Mouse (Mus musculus) liver, embryonic 16.5 days (tissue): ENCODE results near the gene H2-Eb1. TPM values are rescaled to one million over a fixed set of nuclear protein-coding genes. Genes with fewer than 3 reads are reported as not detected.

Source experiments
- ATAC-seq: fragments of 200-750 bp; cut with Nextera tagmentation; 2 replicates; pipeline ENCODE4 v1.8.0; 2017; ENCODE audit warnings: low read depth, mild to moderate bottlenecking, moderate number of reproducible peaks, moderate library complexity
- H3K27ac ChIP-seq: fragments of 300-500 bp; sonication (generic); 2 replicates; pipeline ENCODE4 v1.5.1; 2014; ENCODE audit warnings: mild to moderate bottlenecking, low read length
- H3K27me3 ChIP-seq: fragments of 300-500 bp; sonication (generic); 2 replicates; pipeline ENCODE4 v1.6.1; 2014; ENCODE audit warnings: low read depth, low read length, mixed read lengths; ENCODE audit not compliant: control insufficient read depth, insufficient read depth
- H3K36me3 ChIP-seq: fragments of 300-500 bp; sonication (generic); 2 replicates; pipeline ENCODE4 v1.6.1; 2014; ENCODE audit warnings: mild to moderate bottlenecking; ENCODE audit not compliant: control insufficient read depth, insufficient read depth
- H3K4me1 ChIP-seq: fragments of 300-500 bp; sonication (generic); 2 replicates; pipeline ENCODE4 v1.6.1; 2014; ENCODE audit warnings: low read depth, low read length, mixed read lengths; ENCODE audit not compliant: control insufficient read depth
- H3K4me2 ChIP-seq: fragments of 300-500 bp; sonication (generic); 2 replicates; pipeline ENCODE4 v1.6.1; 2014; ENCODE audit warnings: low read depth, low read length, mixed read lengths
- H3K4me3 ChIP-seq: fragments of 300-500 bp; sonication (generic); 2 replicates; pipeline ENCODE4 v1.5.1; 2014; ENCODE audit warnings: low read depth, mild to moderate bottlenecking, low read length
- H3K9ac ChIP-seq: fragments of 300-500 bp; sonication (generic); 2 replicates; pipeline ENCODE4 v1.6.1; 2014; ENCODE audit warnings: low read depth, low read length
- H3K9me3 ChIP-seq: fragments of 300-500 bp; sonication (generic); replicated peaks from 2 replicates; pipeline ENCODE4 v1.6.1; 2016; ENCODE audit warnings: low read length; ENCODE audit not compliant: control insufficient read depth
- WGBS: fragments of 180-500 bp; shearing (Covaris S2); extraction: QIAGEN DNeasy Blood & Tissue Kit; methylation state at CpG from one replicate; pipeline ENCODE4 v1.1.7; 2014; ENCODE audit not compliant: insufficient replicate concordance; 5-methylcytosine and 5-hydroxymethylcytosine counted together
- polyA plus RNA-seq: library from polyadenylated mRNA; unstranded; fragments of >200 nt; fragmentation: Nextera tagmentation; extraction: Ambion mirVana; gene quantifications from 2 replicates; pipeline ENCODE4 v1.2.1, GENCODE M21; 2015

The H2-Eb1 gene
- polyA plus RNA-seq, 1 experiment from 2014 or later = 3.2 TPM

GRCm38 (mm10) chr17:34345486-34345885 lies 39.8 kb downstream of the H2-Eb1 start:
- ATAC-seq = no peak
- 56% methylated on average over 7 of the region's 7 CpGs for WGBS

GRCm38 (mm10) chr17:34346041-34346440 lies 40.4 kb downstream of the H2-Eb1 start:
- ATAC-seq = no peak
- 27% methylated on average over 3 of the region's 3 CpGs for WGBS
- Histone ChIP-seq H3K27me3 (no peaks in the 10 kb centered on the region), H3K27ac (no peak overlapping the region), H3K4me3 (no peak overlapping the region), H3K9me3 (no peaks in the 10 kb centered on the region), H3K4me1 (no peaks in the 10 kb centered on the region), H3K4me2 (no peak overlapping the region), H3K9ac (no peak overlapping the region), H3K36me3 (no peaks in the 10 kb centered on the region)

More at GRCm38 (mm10) chr17:34345486-34345885, 39.8 kb downstream of the H2-Eb1 start:
- no peak overlapping the region for H3K9ac ChIP-seq
- H3K4me3 ChIP-seq = no peak overlapping the region
- H3K36me3 ChIP-seq = no peaks in the 10 kb centered on the region
- no peaks in the 10 kb centered on the region for H3K9me3 ChIP-seq
- no peaks in the 10 kb centered on the region for H3K4me1 ChIP-seq
- no peaks in the 10 kb centered on the region for H3K27me3 ChIP-seq
- H3K27ac ChIP-seq = no peak overlapping the region
- H3K4me2 ChIP-seq = no peak overlapping the region

GRCm38 (mm10) chr17:34347606-34348308 lies 42.1 kb downstream of the H2-Eb1 start:
- 33% methylated on average over 6 of the region's 6 CpGs for WGBS
- no peak overlapping the region for H3K27ac ChIP-seq
- no peaks in the 10 kb centered on the region for H3K4me1 ChIP-seq
- no peaks in the 10 kb centered on the region for H3K9me3 ChIP-seq
- H3K4me2 ChIP-seq = no peak overlapping the region
- ATAC-seq = no peak
- no peaks in the 10 kb centered on the region for H3K27me3 ChIP-seq
- H3K9ac ChIP-seq = no peak overlapping the region
- no peak overlapping the region for H3K4me3 ChIP-seq
- no peaks in the 10 kb centered on the region for H3K36me3 ChIP-seq

GRCm38 (mm10) chr17:34349429-34349828 lies 43.8 kb downstream of the H2-Eb1 start:
- Histone ChIP-seq H3K4me2 (no peak overlapping the region), H3K36me3 (no peaks in the 10 kb centered on the region), H3K4me3 (no peak overlapping the region), H3K9me3 (no peaks in the 10 kb centered on the region), H3K9ac (no peak overlapping the region), H3K27me3 (no peaks in the 10 kb centered on the region), H3K4me1 (no peaks in the 10 kb centered on the region), H3K27ac (no peak overlapping the region)
- ATAC-seq = no peak
- 6% methylated on average over 4 of the region's 4 CpGs for WGBS

- Histone ChIP-seq H3K9me3 (no peaks in the 10 kb centered on the region), H3K36me3 (no peaks in the 10 kb centered on the region), H3K27ac (no peak within 1 kb of the TSS), H3K4me2 (no peak within 1 kb of the TSS), H3K4me1 (no peaks in the 10 kb centered on the region), H3K4me3 (no peak within 1 kb of the TSS), H3K27me3 (no peaks in the 10 kb centered on the region), H3K9ac (no peak within 1 kb of the TSS)
- 69% methylated on average over 5 of the region's 5 CpGs for WGBS
- no peak for ATAC-seq
These were observed 48.9 kb downstream of the H2-Eb1 start, which contains the start of gene Btnl2 for GRCm38 (mm10) chr17:34354539-34354938. Gene Btnl2 (plus strand): TSS chr17:34354822.

GRCm38 (mm10) chr17:34354940-34355339 lies 49.3 kb downstream of the H2-Eb1 start:
- H3K36me3 ChIP-seq = no peaks in the 10 kb centered on the region
- H3K4me2 ChIP-seq = no peak overlapping the region
- H3K27ac ChIP-seq = no peak overlapping the region
- 18% methylated on average over 1 of the region's 1 CpGs for WGBS
- no peaks in the 10 kb centered on the region for H3K9me3 ChIP-seq
- no peaks in the 10 kb centered on the region for H3K4me1 ChIP-seq
- H3K9ac ChIP-seq = no peak overlapping the region
- ATAC-seq = no peak
- H3K4me3 ChIP-seq = no peak overlapping the region
- no peaks in the 10 kb centered on the region for H3K27me3 ChIP-seq

- no peaks in the 10 kb centered on the region for H3K4me1 ChIP-seq
- ATAC-seq = no peak
- no peaks in the 10 kb centered on the region for H3K27me3 ChIP-seq
- no peaks in the 10 kb centered on the region for H3K36me3 ChIP-seq
- H3K9ac ChIP-seq = no peak overlapping the region
- no peak overlapping the region for H3K4me2 ChIP-seq
- no peak overlapping the region for H3K4me3 ChIP-seq
- no peak overlapping the region for H3K27ac ChIP-seq
- 62% methylated on average over 15 of the region's 15 CpGs for WGBS
- H3K9me3 ChIP-seq = no peaks in the 10 kb centered on the region
These were observed 57.4 kb downstream of the H2-Eb1 start for GRCm38 (mm10) chr17:34362954-34363546.

- no peak overlapping the region for H3K27ac ChIP-seq
- H3K4me1 ChIP-seq = no peaks in the 10 kb centered on the region
- 47% methylated on average over 3 of the region's 3 CpGs for WGBS
- H3K9me3 ChIP-seq = no peaks in the 10 kb centered on the region
- no peaks in the 10 kb centered on the region for H3K36me3 ChIP-seq
- no peak overlapping the region for H3K9ac ChIP-seq
- ATAC-seq = no peak
- no peak overlapping the region for H3K4me3 ChIP-seq
- H3K4me2 ChIP-seq = no peak overlapping the region
- H3K27me3 ChIP-seq = no peaks in the 10 kb centered on the region
These were observed 58.1 kb downstream of the H2-Eb1 start for GRCm38 (mm10) chr17:34363676-34364310.

- ATAC-seq = no peak
- 49% methylated on average over 10 of the region's 10 CpGs for WGBS
- H3K9me3 ChIP-seq = no peaks in the 10 kb centered on the region
- no peaks in the 10 kb centered on the region for H3K27me3 ChIP-seq
- H3K4me1 ChIP-seq = no peaks in the 10 kb centered on the region
- H3K4me2 ChIP-seq = no peak overlapping the region
- H3K27ac ChIP-seq = no peak overlapping the region
- H3K9ac ChIP-seq = no peak overlapping the region
- H3K36me3 ChIP-seq = no peaks in the 10 kb centered on the region
- H3K4me3 ChIP-seq = no peak overlapping the region
These were observed 59.4 kb downstream of the H2-Eb1 start for GRCm38 (mm10) chr17:34365031-34365430.
